Mouse (Mus musculus) midbrain, embryonic 16.5 days (tissue): ENCODE data around the gene Cd7. TPM values are rescaled to one million over a fixed set of nuclear protein-coding genes. Genes with fewer than 3 reads are reported as not detected.

ENCODE experiments used
- ATAC-seq: fragments of 200-750 bp; cut with Nextera tagmentation; 2 replicates; pipeline ENCODE4 v1.8.0; 2017; ENCODE audit warnings: moderate TSS enrichment
- H3K27ac ChIP-seq: fragments of 300-500 bp; sonication (generic); 2 replicates; pipeline ENCODE4 v1.5.1; 2014; ENCODE audit warnings: mild to moderate bottlenecking, low read length, mixed read lengths
- H3K27me3 ChIP-seq: fragments of 300-500 bp; sonication (generic); 2 replicates; pipeline ENCODE4 v1.6.1; 2014; ENCODE audit warnings: low read depth, low read length, mixed read lengths; ENCODE audit not compliant: control insufficient read depth, insufficient read depth
- H3K36me3 ChIP-seq: fragments of 300-500 bp; sonication (generic); 2 replicates; pipeline ENCODE4 v1.6.1; 2014; ENCODE audit warnings: mild to moderate bottlenecking, low read length, moderate library complexity, mixed read lengths; ENCODE audit not compliant: control insufficient read depth, insufficient read depth
- H3K4me1 ChIP-seq: fragments of 300-500 bp; sonication (generic); 2 replicates; pipeline ENCODE4 v1.6.1; 2014; ENCODE audit warnings: mild to moderate bottlenecking, low read length, mixed read lengths; ENCODE audit not compliant: control insufficient read depth, insufficient read depth
- H3K4me2 ChIP-seq: fragments of 300-500 bp; sonication (generic); 2 replicates; pipeline ENCODE4 v1.6.1; 2014; ENCODE audit warnings: mild to moderate bottlenecking, low read length, mixed read lengths
- H3K4me3 ChIP-seq: fragments of 300-500 bp; sonication (generic); 2 replicates; pipeline ENCODE4 v1.5.1; 2014; ENCODE audit warnings: low read depth, mild to moderate bottlenecking, low read length, moderate library complexity, mixed read lengths
- H3K9ac ChIP-seq: fragments of 300-500 bp; sonication (generic); 2 replicates; pipeline ENCODE4 v1.6.1; 2014; ENCODE audit warnings: low read depth, low read length, mixed read lengths
- H3K9me3 ChIP-seq: fragments of 300-500 bp; sonication (generic); replicated peaks from 2 replicates; pipeline ENCODE4 v1.6.1; 2014; ENCODE audit warnings: mild to moderate bottlenecking, low read length, mixed read lengths; ENCODE audit not compliant: control insufficient read depth, poor library complexity, severe bottlenecking
- WGBS: fragments of 180-500 bp; shearing (Covaris S2); extraction: QIAGEN DNeasy Blood & Tissue Kit; methylation state at CpG from one replicate; pipeline ENCODE4 v1.1.7; 2014; 5-methylcytosine and 5-hydroxymethylcytosine counted together
- polyA plus RNA-seq: library from polyadenylated mRNA; unstranded; fragments of >200 nt; fragmentation: Nextera tagmentation; extraction: Ambion mirVana; gene quantifications from 2 replicates; pipeline ENCODE4 v1.2.1, GENCODE M21; 2015

Gene Cd7
- polyA plus RNA-seq, 1 experiment from 2014 or later: not detected

DNA sequence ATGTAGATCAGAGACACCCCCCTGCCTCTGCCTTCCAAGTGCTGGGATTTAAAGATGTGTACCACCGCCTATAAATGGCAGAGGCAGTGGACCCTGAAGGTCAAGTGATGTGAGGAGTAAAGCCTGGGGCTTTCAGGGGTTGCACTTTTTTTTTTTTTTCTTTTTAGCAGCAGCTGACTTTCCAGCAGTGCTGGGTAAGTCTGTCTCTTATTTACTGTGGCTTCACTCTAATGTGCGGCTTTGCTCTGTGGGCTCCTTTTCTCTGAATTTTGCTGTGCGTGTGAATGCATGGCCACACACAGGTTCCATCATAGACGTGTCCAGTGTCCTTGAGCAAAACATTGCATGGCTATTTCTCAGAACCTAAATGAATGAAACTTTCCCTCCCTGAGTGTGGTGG lies 2.4 kb upstream of the Cd7 start:
- ATAC-seq: no peak
- H3K27ac ChIP-seq: no peak overlapping the region
- H3K4me3 ChIP-seq: no peak overlapping the region
- H3K9me3 ChIP-seq: no peaks in the 10 kb centered on the region
- no peak overlapping the region for H3K4me2 ChIP-seq
- no peaks in the 10 kb centered on the region for H3K27me3 ChIP-seq
- H3K4me1 ChIP-seq: no peaks in the 10 kb centered on the region
- no peaks in the 10 kb centered on the region for H3K36me3 ChIP-seq
- WGBS: 67% methylated on average over 4 of the region's 4 CpGs
- H3K9ac ChIP-seq: no peak overlapping the region

- Histone ChIP-seq H3K9ac (no peak overlapping the region), H3K4me2 (no peak overlapping the region), H3K27me3 (no peaks in the 10 kb centered on the region), H3K9me3 (no peaks in the 10 kb centered on the region), H3K4me1 (no peaks in the 10 kb centered on the region), H3K4me3 (no peak overlapping the region), H3K27ac (no peak overlapping the region), H3K36me3 (no peaks in the 10 kb centered on the region)
- 5% methylated on average over 4 of the region's 4 CpGs for WGBS
- ATAC-seq: no peak
Observed at GRCm38 (mm10) chr11:121041212-121041611, 2.0 kb upstream of the Cd7 start.

GRCm38 (mm10) chr11:121038366-121039240 lies 615 bp downstream of the Cd7 start:
- Histone ChIP-seq H3K9me3 (no peaks in the 10 kb centered on the region), H3K4me3 (no peak overlapping the region), H3K36me3 (no peaks in the 10 kb centered on the region), H3K27me3 (no peaks in the 10 kb centered on the region), H3K9ac (no peak overlapping the region), H3K4me2 (no peak overlapping the region), H3K27ac (no peak overlapping the region), H3K4me1 (no peaks in the 10 kb centered on the region)
- 90% methylated on average over 11 of the region's 11 CpGs for WGBS
- ATAC-seq: no peak

DNA sequence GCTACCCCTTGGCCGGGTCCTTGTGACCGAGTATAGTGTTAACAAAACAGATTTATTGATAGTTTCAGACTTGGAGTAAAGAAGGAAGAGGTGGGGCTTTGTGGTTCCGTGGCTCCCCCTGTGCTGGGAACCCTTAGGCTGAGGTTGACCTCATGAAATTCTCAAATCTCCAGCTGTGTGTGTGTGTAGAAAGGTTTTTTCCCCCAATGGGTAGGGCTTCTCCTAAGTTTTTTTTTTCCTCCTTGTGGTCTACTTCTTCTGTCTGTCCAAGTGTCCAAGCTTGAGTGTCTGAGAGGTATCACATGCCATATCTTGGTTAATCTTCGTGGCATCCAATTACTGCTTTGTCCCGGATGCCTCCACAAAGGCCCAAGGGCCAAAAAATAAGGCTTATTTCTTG lies 6.1 kb downstream of the Cd7 start:
- no peak overlapping the region for H3K27ac ChIP-seq
- no peak overlapping the region for H3K9ac ChIP-seq
- no peak for ATAC-seq
- no peaks in the 10 kb centered on the region for H3K27me3 ChIP-seq
- H3K4me1 ChIP-seq: no peaks in the 10 kb centered on the region
- H3K4me3 ChIP-seq: no peak overlapping the region
- 90% methylated on average over 5 of the region's 5 CpGs for WGBS
- H3K9me3 ChIP-seq: no peaks in the 10 kb centered on the region
- H3K36me3 ChIP-seq: no peaks in the 10 kb centered on the region
- no peak overlapping the region for H3K4me2 ChIP-seq

GRCm38 (mm10) chr11:121027259-121027658 lies 12.0 kb downstream of the Cd7 start:
- Histone ChIP-seq H3K4me3 (no peak overlapping the region), H3K27me3 (no peaks in the 10 kb centered on the region), H3K27ac (no peak overlapping the region), H3K9ac (no peak overlapping the region), H3K4me1 (no peaks in the 10 kb centered on the region), H3K36me3 (no peaks in the 10 kb centered on the region), H3K4me2 (no peak overlapping the region), H3K9me3 (no peaks in the 10 kb centered on the region)
- no peak for ATAC-seq
- WGBS: 81% methylated on average over 7 of the region's 7 CpGs

GRCm38 (mm10) chr11:121024163-121024562 lies 15.1 kb downstream of the Cd7 start:
- H3K9me3 ChIP-seq: no peaks in the 10 kb centered on the region
- H3K4me1 ChIP-seq: no peaks in the 10 kb centered on the region
- H3K4me2 ChIP-seq: no peak overlapping the region
- WGBS: 76% methylated on average over 6 of the region's 6 CpGs
- no peaks in the 10 kb centered on the region for H3K36me3 ChIP-seq
- no peak overlapping the region for H3K4me3 ChIP-seq
- no peak overlapping the region for H3K27ac ChIP-seq
- no peak overlapping the region for H3K9ac ChIP-seq
- ATAC-seq: no peak
- no peaks in the 10 kb centered on the region for H3K27me3 ChIP-seq

GRCm38 (mm10) chr11:121019501-121019900 lies 19.7 kb downstream of the Cd7 start:
- Histone ChIP-seq H3K27me3 (no peaks in the 10 kb centered on the region), H3K27ac (no peak overlapping the region), H3K9me3 (no peaks in the 10 kb centered on the region), H3K4me2 (no peak overlapping the region), H3K36me3 (no peaks in the 10 kb centered on the region), H3K9ac (no peak overlapping the region), H3K4me1 (no peaks in the 10 kb centered on the region), H3K4me3 (no peak overlapping the region)
- no peak for ATAC-seq
- WGBS: 88% methylated on average over 5 of the region's 5 CpGs

DNA sequence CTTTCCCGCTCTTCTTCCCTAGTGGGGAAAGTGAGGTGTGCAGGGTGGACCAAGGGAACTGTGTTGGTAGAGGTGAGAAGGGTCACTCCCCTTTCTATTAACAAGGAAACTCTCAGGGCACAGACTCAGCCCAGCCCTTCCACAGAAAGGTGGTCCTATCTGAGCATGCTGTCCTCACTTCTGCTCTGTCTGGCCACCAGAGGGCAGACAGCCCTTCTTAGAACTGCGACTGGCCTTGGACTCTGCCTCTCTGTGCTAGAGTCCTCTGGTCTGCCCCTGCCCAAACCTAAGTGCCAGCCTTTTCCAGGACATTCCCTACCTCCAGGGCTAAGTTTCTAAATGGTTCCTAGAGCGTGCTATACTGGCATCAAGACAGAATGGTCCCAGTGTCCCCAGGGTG lies 21.5 kb downstream of the Cd7 start:
- WGBS: 49% methylated on average over 3 of the region's 3 CpGs
- Histone ChIP-seq H3K27ac (no peak overlapping the region), H3K27me3 (no peaks in the 10 kb centered on the region), H3K4me3 (no peak overlapping the region), H3K9ac (no peak overlapping the region), H3K4me2 (no peak overlapping the region), H3K36me3 (no peaks in the 10 kb centered on the region), H3K4me1 (no peaks in the 10 kb centered on the region), H3K9me3 (no peaks in the 10 kb centered on the region)
- peak; percentile 62; the same call in 1 of the 2 replicates for ATAC-seq

GRCm38 (mm10) chr11:121015472-121015871 lies 23.7 kb downstream of the Cd7 start:
- Histone ChIP-seq H3K4me1 (no peaks in the 10 kb centered on the region), H3K9me3 (no peaks in the 10 kb centered on the region), H3K4me3 (no peak overlapping the region), H3K36me3 (no peaks in the 10 kb centered on the region), H3K27ac (no peak overlapping the region), H3K4me2 (no peak overlapping the region), H3K27me3 (no peaks in the 10 kb centered on the region), H3K9ac (peak overlapping the region; percentile 20; the same call in 1 of the 2 replicates)
- WGBS: 72% methylated on average over 6 of the region's 6 CpGs
- no peak for ATAC-seq
